Mouse (Mus musculus) G1E (cell line): ENCODE measurements around the gene Xpot. TPM values are rescaled to one million over a fixed set of nuclear protein-coding genes. Genes with fewer than 3 reads are reported as not detected.

Experiments used
- ATAC-seq: 2 replicates; pipeline ENCODE4 v1.8.0; 2016; ENCODE audit warnings: mild to moderate bottlenecking; ENCODE audit not compliant: insufficient number of reproducible peaks, poor library complexity, low FRiP score, severe bottlenecking; ENCODE audit errors: extremely low read depth
- DNase-seq: peaks from one replicate; pipeline ENCODE4 v3.0.0; 2012; ENCODE audit warnings: low spot score
- H3K27me3 ChIP-seq: 2 replicates; pipeline ENCODE4 v1.6.1; 2012; ENCODE audit warnings: mild to moderate bottlenecking, low read length, inconsistent platforms; ENCODE audit not compliant: insufficient read depth
- H3K36me3 ChIP-seq: replicated peaks from 2 replicates; pipeline ENCODE3; 2012; ENCODE audit warnings: mild to moderate bottlenecking, inconsistent platforms
- H3K4me1 ChIP-seq: 2 replicates; pipeline ENCODE4 v1.6.1; 2012; ENCODE audit warnings: low read depth, low read length, inconsistent platforms, mixed read lengths; ENCODE audit not compliant: insufficient read depth
- H3K4me3 ChIP-seq: 2 replicates; pipeline ENCODE4 v1.5.1; 2012; ENCODE audit warnings: low read depth, mild to moderate bottlenecking, inconsistent platforms, low read length, moderate library complexity, mixed read lengths
- H3K9me3 ChIP-seq: replicated peaks from 2 replicates; pipeline ENCODE4 v1.6.1; 2012; ENCODE audit warnings: inconsistent platforms
- CTCF ChIP-seq: IDR thresholded peaks from 2 replicates; pipeline ENCODE4 v1.5.1; 2012; ENCODE audit warnings: low read depth, low read length, inconsistent platforms, mixed read lengths
- GATA1 ChIP-seq: IDR thresholded peaks from 2 replicates; pipeline ENCODE4 v1.6.1; 2012; ENCODE audit warnings: borderline replicate concordance, low read length, inconsistent platforms, mixed read lengths
- GATA2 ChIP-seq: IDR thresholded peaks from 2 replicates; pipeline ENCODE4 v1.6.1; 2012; ENCODE audit warnings: low read depth, low read length, inconsistent platforms, borderline replicate concordance
- POLR2AphosphoS5 ChIP-seq: IDR thresholded peaks from 2 replicates; pipeline ENCODE4 v1.6.1; 2012; ENCODE audit warnings: low read depth, low read length, inconsistent platforms; ENCODE audit not compliant: insufficient replicate concordance
- TAL1 ChIP-seq: conservative IDR thresholded peaks from 2 replicates; pipeline ENCODE4 v1.6.1; 2012; ENCODE audit warnings: low read depth, low read length, inconsistent platforms, mixed read lengths
- polyA plus RNA-seq: library from polyadenylated mRNA; stranded (reverse); fragments of >175 nt; gene quantifications from 2 replicates; pipeline ENCODE4 v1.2.3, GENCODE M21; 2012
- total RNA-seq, 2 experiments: library from RNA; stranded (forward) in 1 of 2; stranded (reverse) in 1 of 2; fragments of 200-1000 nt in 1 of 2; fragments of >200 nt in 1 of 2; fragmentation: Nextera tagmentation in 1 of 2; gene quantifications; 2 replicates each; pipeline ENCODE4 v1.2.3; 2014 to 2017

The Xpot gene
- total and polyA plus RNA-seq, 3 experiments: 87.0 to 116 (median 110) TPM

- H3K36me3 ChIP-seq: no peaks in the 10 kb centered on the region
- no peaks in the 10 kb centered on the region; the same call in 1 of the 2 replicates for H3K4me1 ChIP-seq
- ATAC-seq: no peak
- H3K9me3 ChIP-seq: no peaks in the 10 kb centered on the region
- no peak for TF ChIP-seq CTCF
- TF ChIP-seq GATA2: no peak
- TF ChIP-seq POLR2AphosphoS5: no peak
- TF ChIP-seq TAL1: no peak
- no peak for TF ChIP-seq GATA1
- no peaks in the 10 kb centered on the region for H3K27me3 ChIP-seq
- DNase-seq: no peak
- no peak overlapping the region for H3K4me3 ChIP-seq
Observed at GRCm38 (mm10) chr10:121636276-121636675, 10.1 kb upstream of the Xpot start.

DNA sequence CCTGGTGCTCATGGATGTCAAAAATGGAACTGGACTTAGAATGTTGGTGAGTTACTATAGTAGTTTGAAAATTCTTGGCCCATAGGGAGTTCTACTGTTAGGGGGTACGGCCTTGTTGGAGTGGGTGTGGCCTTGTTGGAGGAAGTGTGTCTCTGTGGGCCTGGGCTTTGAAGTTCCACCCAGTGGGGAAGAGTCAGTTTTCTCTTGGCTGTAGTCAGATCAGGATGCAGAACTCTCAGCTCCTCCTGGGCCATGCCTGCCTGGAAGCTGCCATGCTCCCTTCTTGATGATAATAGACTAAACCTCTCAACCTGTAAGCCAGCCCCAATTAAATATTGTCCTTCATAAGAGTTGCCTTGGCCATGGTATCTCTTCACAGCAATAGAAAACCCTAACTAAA lies 8.0 kb upstream of the Xpot start:
- Histone ChIP-seq H3K36me3 (no peaks in the 10 kb centered on the region), H3K4me3 (no peak overlapping the region), H3K27me3 (no peaks in the 10 kb centered on the region), H3K9me3 (no peaks in the 10 kb centered on the region), H3K4me1 (peaks cover 5% of the 10 kb centered on the region)
- no peak for TF ChIP-seq GATA2
- TF ChIP-seq POLR2AphosphoS5: no peak
- no peak for TF ChIP-seq TAL1
- no peak for TF ChIP-seq GATA1
- TF ChIP-seq CTCF: no peak
- ATAC-seq: no peak
- no peak for DNase-seq

DNA sequence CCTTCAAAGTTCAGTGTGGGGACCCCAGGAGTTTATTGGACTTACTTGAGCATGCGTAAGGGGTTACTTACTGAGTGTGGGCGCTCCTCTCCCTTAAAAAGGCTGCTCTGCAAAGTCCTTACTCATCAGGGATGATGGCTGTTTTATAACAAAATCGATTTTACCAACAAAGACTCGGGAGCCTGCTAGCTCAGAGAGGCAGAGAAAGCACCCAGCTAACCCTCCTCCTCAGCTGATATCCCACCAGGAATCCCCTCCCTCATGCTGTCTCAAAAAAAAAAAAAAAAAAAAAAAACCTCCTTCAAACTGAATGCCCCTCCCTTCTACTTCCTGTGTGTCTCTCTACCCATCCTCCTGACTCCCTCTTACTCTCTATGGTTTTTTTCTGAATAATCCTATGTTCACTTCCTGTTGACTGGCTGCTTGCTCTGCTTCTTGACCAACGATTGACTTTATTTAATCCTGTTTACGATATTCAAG lies 2.5 kb upstream of the Xpot start:
- H3K9me3 ChIP-seq: no peaks in the 10 kb centered on the region
- H3K36me3 ChIP-seq: peaks cover 8% of the 10 kb centered on the region
- DNase-seq (no peak), ATAC-seq (no peak)
- peaks cover 38% of the 10 kb centered on the region for H3K4me1 ChIP-seq
- H3K27me3 ChIP-seq: no peaks in the 10 kb centered on the region
- TF ChIP-seq GATA2: no peak
- TF ChIP-seq POLR2AphosphoS5: no peak
- TF ChIP-seq CTCF: no peak
- peak overlapping the region; percentile 94 for H3K4me3 ChIP-seq

DNA sequence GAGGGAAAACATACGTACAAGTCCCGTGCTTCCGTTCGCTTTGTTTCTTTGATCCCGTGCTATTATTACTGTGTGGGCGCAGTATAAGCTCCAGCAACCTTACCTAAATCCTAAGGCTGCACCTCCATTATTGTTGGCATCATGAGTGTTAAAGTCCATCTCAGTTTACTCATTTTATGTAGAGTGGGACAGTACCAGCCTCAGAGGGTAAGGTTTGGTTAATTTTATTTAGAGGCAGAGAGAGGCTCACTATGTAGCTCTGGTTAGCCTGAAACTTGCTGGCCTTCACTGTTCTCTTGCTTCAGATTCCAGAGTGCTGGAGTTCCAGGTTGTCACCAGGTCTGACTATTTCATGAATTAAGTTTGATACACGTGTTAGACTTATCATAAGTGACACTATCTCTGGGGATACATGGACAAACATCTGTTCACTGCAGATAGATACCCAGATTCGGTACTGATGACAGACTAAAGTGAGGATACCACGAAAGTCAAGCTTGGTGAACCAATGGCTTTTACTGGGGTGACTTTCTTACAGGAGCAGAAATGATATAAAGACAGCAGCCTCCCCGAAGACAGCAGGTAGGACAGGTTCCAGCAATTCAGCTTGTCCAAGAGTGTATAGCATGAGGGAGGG lies 1.2 kb upstream of the Xpot start:
- Histone ChIP-seq H3K9me3 (no peaks in the 10 kb centered on the region), H3K4me1 (peaks cover 40% of the 10 kb centered on the region), H3K27me3 (no peaks in the 10 kb centered on the region), H3K4me3 (peak overlapping the region; percentile 94), H3K36me3 (peaks cover 20% of the 10 kb centered on the region)
- TF ChIP-seq POLR2AphosphoS5 (no peak; the same call in 1 of the 2 replicates), TAL1 (no peak)
- DNase-seq (no peak), ATAC-seq (no peak)

DNA sequence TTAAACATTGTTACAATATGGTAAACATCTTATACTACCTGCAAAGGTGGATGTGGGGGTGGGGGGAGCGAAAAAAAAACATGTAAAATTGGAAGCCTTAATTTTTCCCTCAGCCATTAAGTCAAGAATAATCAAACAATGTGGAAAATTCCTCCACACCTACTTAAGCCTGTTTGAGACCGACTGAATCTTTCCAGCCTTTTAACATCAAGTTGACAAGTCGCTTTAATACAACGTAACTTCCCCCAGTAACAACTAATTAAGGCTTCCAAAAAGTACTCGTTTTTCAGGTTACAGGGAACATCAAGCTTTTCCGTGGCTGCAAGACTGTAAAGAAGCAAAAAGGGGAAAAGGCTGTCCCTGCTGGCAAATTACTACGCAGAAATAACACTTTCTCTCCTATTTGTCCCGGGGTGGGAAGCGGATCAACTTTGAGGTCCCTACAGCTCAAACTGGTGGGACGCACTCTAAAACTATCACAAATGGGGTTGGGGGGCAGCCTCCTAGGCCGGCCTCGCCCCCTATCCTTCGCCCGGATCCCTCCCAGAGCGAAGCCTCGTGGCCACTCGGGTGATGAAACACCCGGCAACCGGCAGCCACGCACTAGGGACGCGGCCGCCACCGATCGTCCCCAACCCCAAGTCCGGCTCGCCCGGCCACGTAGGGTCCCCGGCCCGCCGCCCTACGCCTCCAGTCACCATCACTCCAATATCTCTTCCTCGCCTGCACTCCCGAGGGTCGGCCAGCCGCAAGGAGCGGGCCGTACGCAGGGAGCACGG lies 536 bp downstream of the Xpot start:
- Histone ChIP-seq H3K36me3 (peaks cover 37% of the 10 kb centered on the region), H3K4me1 (peaks cover 40% of the 10 kb centered on the region), H3K27me3 (no peaks in the 10 kb centered on the region), H3K4me3 (peak overlapping the region; percentile 94), H3K9me3 (no peaks in the 10 kb centered on the region)
- peak; percentile 59 for DNase-seq
- ATAC-seq: no peak
- TF ChIP-seq POLR2AphosphoS5: no peak
- no peak for TF ChIP-seq CTCF
- TF ChIP-seq GATA2: no peak
- no peak for TF ChIP-seq GATA1
- TF ChIP-seq TAL1: no peak

- H3K4me1 ChIP-seq: peaks cover 39% of the 10 kb centered on the region
- no peaks in the 10 kb centered on the region for H3K27me3 ChIP-seq
- H3K9me3 ChIP-seq: no peaks in the 10 kb centered on the region
- TF ChIP-seq CTCF: no peak
- TF ChIP-seq TAL1: no peak
- no peak for TF ChIP-seq POLR2AphosphoS5
- TF ChIP-seq GATA2: no peak
- TF ChIP-seq GATA1: no peak
- H3K4me3 ChIP-seq: peak overlapping the region; percentile 94
- ATAC-seq (no peak), DNase-seq (no peak)
- H3K36me3 ChIP-seq: peaks cover 43% of the 10 kb centered on the region
Observed at GRCm38 (mm10) chr10:121625006-121625405, 1.1 kb downstream of the Xpot start.

- TF ChIP-seq GATA2 (no peak), GATA1 (no peak), TAL1 (no peak), CTCF (no peak), POLR2AphosphoS5 (no peak)
- ATAC-seq: no peak
Observed at GRCm38 (mm10) chr10:121623670-121624069, 2.5 kb downstream of the Xpot start.

More at GRCm38 (mm10) chr10:121623670-121624069, 2.5 kb downstream of the Xpot start:
- H3K27me3 ChIP-seq: no peaks in the 10 kb centered on the region
- peak overlapping the region; percentile 46; the same call in 1 of the 2 replicates for H3K4me3 ChIP-seq
- peaks cover 30% of the 10 kb centered on the region for H3K4me1 ChIP-seq
- no peak for DNase-seq
- peaks cover 55% of the 10 kb centered on the region for H3K36me3 ChIP-seq
- H3K9me3 ChIP-seq: no peaks in the 10 kb centered on the region
